Mouse (Mus musculus) kidney, adult 2 months (tissue): ENCODE measurements around the gene Lamtor2.

Source experiments
- CTCF ChIP-seq: fragments of 200-500 bp; conservative IDR thresholded peaks from 2 replicates; pipeline ENCODE4 v1.5.1; 2011; ENCODE audit warnings: low read depth, mild to moderate bottlenecking, control low read depth, low read length, moderate library complexity, mixed read lengths; ENCODE audit not compliant: insufficient read depth, insufficient read length
- POLR2A ChIP-seq: fragments of 200-500 bp; IDR thresholded peaks from one replicate; pipeline ENCODE4 v1.6.1; 2011; ENCODE audit warnings: low read depth, low read length, control low read depth

DNA sequence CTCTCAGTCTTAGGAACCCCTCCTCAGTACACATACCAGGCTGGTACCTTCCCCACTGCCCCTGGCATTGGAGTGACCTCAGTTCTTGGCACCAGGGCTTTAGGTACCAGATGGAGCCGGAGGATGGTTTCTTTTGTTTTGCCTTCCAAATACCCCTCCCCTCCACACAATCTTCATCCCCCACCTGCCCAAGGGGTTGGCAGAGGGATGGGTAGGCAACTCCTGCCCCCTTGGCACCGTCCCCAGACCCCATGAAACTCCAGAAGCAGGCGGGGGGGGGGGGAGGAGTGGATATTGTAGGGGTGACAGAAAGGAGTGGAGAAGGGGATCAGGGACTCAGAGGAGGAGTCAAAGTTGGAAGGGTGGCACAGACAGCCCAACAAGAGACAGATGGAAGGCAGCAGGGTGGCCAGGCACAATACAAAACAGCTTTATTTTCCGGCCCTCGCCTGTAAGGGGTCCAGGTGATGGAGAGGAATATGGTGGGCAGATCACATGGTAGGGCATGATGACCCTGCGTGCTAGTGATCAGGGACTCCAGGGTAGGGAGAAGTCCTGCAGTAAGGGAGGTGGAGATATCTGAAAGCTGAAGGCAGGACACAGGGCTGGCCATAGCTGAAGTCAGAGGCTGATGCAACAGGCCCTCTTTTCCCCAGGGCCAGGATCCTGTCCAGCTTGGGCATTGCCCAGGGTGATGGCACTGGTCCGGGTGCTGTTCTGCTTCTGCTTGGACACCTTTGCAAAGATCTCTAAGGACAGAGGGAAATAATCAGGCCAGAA, 11.1 kb downstream of the Lamtor2 start:
- no peak for TF ChIP-seq POLR2A
- TF ChIP-seq CTCF, result no peak
